Mouse (Mus musculus): ENCODE data around the gene Sash1. TPM values are rescaled to one million over a fixed set of nuclear protein-coding genes. Genes with fewer than 3 reads are reported as not detected.

Sash1 gene
- total RNA-seq, 2 experiments from 2014 or later: 1.3 to 2.1 TPM

GRCm38 (mm10) chr10:8860655-8861054 is 25.2 kb downstream of the Sash1 start:
- no peak for ATAC-seq (replicated peaks; ENCODE audit: low FRiP score, poor library complexity, severe bottlenecking)

- no peak for ATAC-seq (replicated peaks; ENCODE audit: low FRiP score, poor library complexity, severe bottlenecking)
These were observed 27.2 kb downstream of the Sash1 start for GRCm38 (mm10) chr10:8858718-8859117.

- ATAC-seq (replicated peaks; ENCODE audit: low FRiP score, poor library complexity, severe bottlenecking): no peak
These were observed 28.9 kb downstream of the Sash1 start for GRCm38 (mm10) chr10:8856942-8857341.

GRCm38 (mm10) chr10:8853326-8853725 is 32.5 kb downstream of the Sash1 start:
- no peak for ATAC-seq (replicated peaks; ENCODE audit: low FRiP score, poor library complexity, severe bottlenecking)

- ATAC-seq (replicated peaks; ENCODE audit: low FRiP score, poor library complexity, severe bottlenecking): no peak
These were observed 34.2 kb downstream of the Sash1 start for GRCm38 (mm10) chr10:8851625-8852024.

- ATAC-seq (replicated peaks; ENCODE audit: low FRiP score, poor library complexity, severe bottlenecking): no peak
These were observed 37.9 kb downstream of the Sash1 start for GRCm38 (mm10) chr10:8847974-8848373.

- ATAC-seq (replicated peaks; ENCODE audit: low FRiP score, poor library complexity, severe bottlenecking): no peak
These were observed 39.6 kb downstream of the Sash1 start for GRCm38 (mm10) chr10:8846258-8846657.

GRCm38 (mm10) chr10:8845230-8845770 is 40.6 kb downstream of the Sash1 start:
- no peak for ATAC-seq (replicated peaks; ENCODE audit: low FRiP score, poor library complexity, severe bottlenecking)

- no peak for ATAC-seq (replicated peaks; ENCODE audit: low FRiP score, poor library complexity, severe bottlenecking)
These were observed 45.9 kb downstream of the Sash1 start for GRCm38 (mm10) chr10:8839956-8840355.

GRCm38 (mm10) chr10:8833816-8834464 is 51.9 kb downstream of the Sash1 start:
- no peak for ATAC-seq (replicated peaks; ENCODE audit: low FRiP score, poor library complexity, severe bottlenecking)

- no peak for ATAC-seq (replicated peaks; ENCODE audit: low FRiP score, poor library complexity, severe bottlenecking)
These were observed 59.6 kb downstream of the Sash1 start for GRCm38 (mm10) chr10:8826303-8826702.

- ATAC-seq (replicated peaks; ENCODE audit: low FRiP score, poor library complexity, severe bottlenecking): no peak
These were observed 60.0 kb downstream of the Sash1 start for GRCm38 (mm10) chr10:8825874-8826273.

- ATAC-seq (replicated peaks; ENCODE audit: low FRiP score, poor library complexity, severe bottlenecking): no peak
These were observed 67.8 kb downstream of the Sash1 start for GRCm38 (mm10) chr10:8818066-8818465.

- ATAC-seq (replicated peaks; ENCODE audit: low FRiP score, poor library complexity, severe bottlenecking): no peak
These were observed 71.8 kb downstream of the Sash1 start for GRCm38 (mm10) chr10:8813984-8814578.

GRCm38 (mm10) chr10:8813259-8813658 is 72.6 kb downstream of the Sash1 start:
- ATAC-seq (replicated peaks; ENCODE audit: low FRiP score, poor library complexity, severe bottlenecking): no peak

GRCm38 (mm10) chr10:8812807-8813206 is 73.1 kb downstream of the Sash1 start:
- ATAC-seq (replicated peaks; ENCODE audit: low FRiP score, poor library complexity, severe bottlenecking): no peak

GRCm38 (mm10) chr10:8811261-8812039 is 74.4 kb downstream of the Sash1 start:
- no peak for ATAC-seq (replicated peaks; ENCODE audit: low FRiP score, poor library complexity, severe bottlenecking)

GRCm38 (mm10) chr10:8810496-8810895 is 75.4 kb downstream of the Sash1 start:
- ATAC-seq (replicated peaks; ENCODE audit: low FRiP score, poor library complexity, severe bottlenecking): no peak

- ATAC-seq (replicated peaks; ENCODE audit: low FRiP score, poor library complexity, severe bottlenecking): no peak
These were observed 77.5 kb downstream of the Sash1 start for GRCm38 (mm10) chr10:8808383-8808782.

GRCm38 (mm10) chr10:8807581-8807980 is 78.3 kb downstream of the Sash1 start:
- ATAC-seq (replicated peaks; ENCODE audit: low FRiP score, poor library complexity, severe bottlenecking): no peak

- ATAC-seq (replicated peaks; ENCODE audit: low FRiP score, poor library complexity, severe bottlenecking): no peak
These were observed 80.5 kb downstream of the Sash1 start for GRCm38 (mm10) chr10:8805402-8805801.

Data from erythroid progenitor cell, adult 5-6 weeks (primary cell).